Mouse (Mus musculus) CD4-positive helper T cell, adult 2 months (primary cell): ENCODE data around the gene Gbgt1.
"Not testable (repeated sequence)": the region's sequence is repeated elsewhere in the genome, so short reads cannot be mapped to it uniquely, and the experiment has no call there.

Source experiments
- DNase-seq: peaks from one replicate; pipeline ENCODE4 v3.0.0-alpha.2; 2012; ENCODE audit warnings: low read depth, missing footprints, low spot score

Gene Gbgt1

DNA sequence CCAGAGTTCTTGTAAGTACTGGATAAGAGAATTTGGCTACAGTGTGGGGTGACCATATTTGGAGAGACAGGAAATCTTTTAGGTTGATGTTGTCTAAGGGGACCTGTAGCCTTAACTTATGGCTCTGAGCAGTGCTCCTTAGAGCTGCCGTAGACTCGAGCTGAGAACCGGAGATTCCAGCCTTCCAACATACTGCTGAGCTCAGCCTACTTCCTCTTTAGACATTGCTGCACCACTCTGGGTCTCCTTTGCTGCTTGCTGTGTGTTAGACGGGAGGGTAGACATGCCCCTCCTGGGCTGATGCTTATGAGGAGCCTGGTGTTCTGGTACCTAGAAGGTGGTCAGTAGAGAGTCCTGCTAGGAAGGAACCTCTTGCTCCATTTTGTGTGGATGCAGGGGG, 1.7 kb downstream of the Gbgt1 start:
- DNase-seq: no peak

DNA sequence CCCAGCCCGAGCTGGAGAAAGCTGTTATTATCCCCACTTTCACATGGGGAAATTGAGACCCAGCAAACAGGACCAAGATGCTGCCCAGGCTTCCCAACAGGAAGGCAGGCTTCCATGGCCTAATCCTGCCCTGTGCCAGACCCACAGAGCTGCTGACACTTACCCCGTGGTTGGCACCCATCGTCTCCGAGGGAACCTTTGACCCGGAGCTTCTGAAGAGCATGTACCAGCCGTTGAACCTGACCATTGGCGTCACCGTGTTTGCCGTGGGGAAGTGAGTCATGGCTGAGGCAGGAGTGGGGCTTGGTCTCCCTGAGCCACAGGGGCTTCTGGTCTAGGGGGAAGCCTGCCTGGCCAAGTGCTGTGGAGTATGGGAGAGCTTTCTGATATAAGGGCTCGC, 6.3 kb downstream of the Gbgt1 start:
- no peak for DNase-seq

DNA sequence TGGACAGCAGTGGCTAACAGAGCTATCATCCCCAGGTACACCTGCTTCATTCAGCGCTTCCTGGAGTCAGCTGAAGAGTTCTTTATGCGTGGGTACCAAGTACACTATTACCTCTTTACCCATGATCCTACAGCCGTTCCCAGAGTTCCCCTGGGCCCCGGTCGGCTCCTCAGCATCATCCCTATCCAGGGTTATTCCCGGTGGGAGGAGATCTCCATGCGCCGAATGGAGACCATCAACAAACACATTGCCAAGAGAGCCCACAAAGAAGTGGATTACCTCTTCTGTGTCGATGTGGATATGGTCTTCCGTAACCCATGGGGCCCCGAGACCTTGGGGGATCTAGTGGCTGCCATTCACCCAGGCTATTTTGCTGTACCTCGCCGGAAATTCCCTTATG, 8.0 kb downstream of the Gbgt1 start:
- no peak for DNase-seq

DNA sequence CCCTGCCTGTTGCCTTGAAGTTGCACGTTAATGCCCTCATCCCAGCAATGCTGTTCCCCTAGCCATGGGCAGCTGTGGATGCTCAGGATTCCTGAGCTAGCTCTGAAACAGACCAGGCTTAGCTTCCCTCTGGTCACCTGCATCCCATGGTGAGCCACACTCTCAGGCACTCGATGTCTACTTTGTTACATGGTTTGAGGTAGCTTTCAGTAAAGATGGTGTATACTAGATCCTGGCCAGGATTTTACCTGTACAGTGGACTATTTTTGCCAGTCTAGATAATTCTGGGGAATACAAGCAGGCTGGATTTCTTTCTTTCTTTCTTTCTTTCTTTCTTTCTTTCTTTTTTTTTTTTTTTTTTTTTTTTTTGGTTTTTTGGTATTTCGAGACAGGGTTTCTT, 9.1 kb downstream of the Gbgt1 start, which contains the start of gene Gm10134:
TSS of gene Gm10134 (plus strand) at position 301 of the 400 bp plus-strand sequence.
- DNase-seq: no peak

DNA sequence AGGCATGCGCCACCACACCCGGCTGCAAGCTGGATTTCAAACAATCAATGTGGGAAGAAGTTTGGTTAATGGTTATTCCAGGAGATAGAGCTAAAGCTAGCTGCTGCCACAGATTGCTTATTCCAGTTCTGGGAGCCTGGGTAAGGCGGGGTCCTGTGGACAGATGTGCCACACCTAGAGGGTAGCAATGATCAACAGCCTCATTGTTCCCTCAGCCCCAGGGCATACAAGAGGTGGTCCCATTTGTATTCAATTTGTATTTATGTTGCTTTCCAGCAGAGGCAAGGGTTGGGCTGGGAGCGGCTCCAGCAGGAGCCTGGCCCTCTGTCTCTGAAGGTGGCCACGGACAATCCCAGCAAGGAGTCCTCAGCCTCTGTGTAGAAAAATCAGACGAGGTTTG, 9.6 kb downstream of the Gbgt1 start:
- DNase-seq: no peak

DNA sequence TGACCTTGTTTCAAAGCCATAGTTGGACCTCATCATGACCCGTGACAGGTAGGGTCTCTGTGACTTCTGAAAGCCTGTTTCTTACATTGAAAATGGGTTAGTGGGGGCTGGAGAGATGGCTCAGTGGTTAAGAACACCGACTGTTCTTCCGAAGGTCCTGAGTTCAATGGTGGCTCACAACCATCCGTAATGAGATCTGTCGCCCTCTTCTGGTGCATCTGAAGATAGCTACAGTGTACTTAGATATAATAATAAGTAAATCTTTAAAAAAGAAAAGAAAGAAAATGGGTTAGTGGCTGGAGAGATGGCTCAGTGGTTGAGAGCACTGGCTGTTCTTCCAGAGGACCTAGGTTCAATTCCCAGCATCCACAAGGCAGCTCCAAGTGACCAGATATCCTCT, 14.9 kb downstream of the Gbgt1 start:
- not testable (repeated sequence) for DNase-seq

DNA sequence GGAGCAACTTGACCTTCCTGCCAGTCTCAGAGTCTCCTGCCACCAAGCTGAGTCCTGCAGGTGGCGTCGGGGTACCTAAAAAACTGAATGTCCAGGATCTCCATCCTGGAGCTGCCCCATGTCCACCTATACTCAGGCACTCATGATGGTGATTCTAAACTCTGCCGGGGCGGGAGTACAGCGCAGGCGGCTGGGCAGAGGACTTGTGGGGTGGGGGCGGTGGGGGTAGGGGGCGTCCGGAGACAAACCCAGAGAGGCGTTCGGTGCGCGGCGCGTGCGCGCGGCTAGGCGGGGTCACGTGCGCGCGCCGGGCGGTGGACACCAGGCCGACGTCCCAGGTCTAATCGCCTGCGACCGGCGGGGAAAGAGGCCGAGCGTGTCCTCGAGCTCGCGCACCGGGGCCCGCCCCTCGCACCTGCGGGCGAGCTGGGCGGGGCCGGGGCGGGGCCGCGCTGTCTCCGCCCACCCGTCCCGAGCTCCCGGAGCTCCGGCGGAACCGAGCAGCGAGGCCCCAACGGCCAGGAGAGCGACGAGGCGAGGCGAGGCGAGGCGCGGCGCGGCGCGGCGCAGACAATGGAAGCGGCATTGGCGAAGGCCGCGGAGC, 16.2 kb downstream of the Gbgt1 start, which contains the start of gene Ralgds:
TSS of gene Ralgds (plus strand) at position 328 of the 604 bp plus-strand sequence.
- peak; percentile 82 for DNase-seq

DNA sequence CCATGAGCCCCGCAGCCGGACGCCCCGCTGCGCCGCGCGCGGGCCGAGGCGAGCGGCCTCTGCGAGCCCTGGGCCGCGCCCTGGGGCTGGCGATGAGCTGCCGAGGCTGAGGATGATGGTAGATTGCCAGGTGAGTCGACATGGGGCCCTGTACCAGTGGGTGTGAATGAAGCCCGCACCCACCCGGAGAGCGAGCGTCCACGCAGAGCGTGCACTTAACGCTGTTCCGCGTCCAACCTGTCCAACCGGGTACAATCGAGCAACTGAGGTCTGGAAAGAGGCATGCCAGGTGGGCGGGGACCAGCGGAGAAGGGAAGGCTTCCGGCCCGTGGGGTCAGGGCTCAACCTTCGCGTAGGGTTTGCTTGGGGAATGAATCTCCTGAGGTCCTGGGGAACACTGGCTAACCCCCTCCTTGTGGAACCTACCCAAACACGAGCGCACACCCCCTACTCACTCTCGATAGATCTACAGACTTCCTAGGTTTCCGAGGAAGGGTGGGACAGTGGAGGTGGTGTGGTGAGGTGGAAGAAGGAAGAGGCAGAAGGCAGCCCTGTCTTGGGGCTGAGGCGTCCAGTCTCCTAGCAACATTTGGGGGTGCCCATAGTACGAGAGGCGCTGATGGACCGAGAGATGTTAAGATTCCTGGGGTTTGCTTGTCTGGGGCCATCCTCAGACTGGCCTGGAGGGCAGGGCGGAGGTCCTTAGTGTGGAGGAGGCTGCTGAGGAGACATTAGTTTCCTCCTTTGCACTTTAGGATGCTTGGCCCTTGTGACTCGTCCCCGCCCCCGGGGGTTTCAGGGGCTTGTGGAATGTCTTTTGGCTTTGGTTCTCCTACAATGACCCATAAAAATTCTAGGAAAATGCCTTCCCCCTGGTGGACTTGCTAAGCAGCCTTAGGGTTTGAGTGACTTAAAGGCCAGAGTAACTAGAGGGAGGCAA, 17.0 kb downstream of the Gbgt1 start:
- DNase-seq: peak; percentile 63

DNA sequence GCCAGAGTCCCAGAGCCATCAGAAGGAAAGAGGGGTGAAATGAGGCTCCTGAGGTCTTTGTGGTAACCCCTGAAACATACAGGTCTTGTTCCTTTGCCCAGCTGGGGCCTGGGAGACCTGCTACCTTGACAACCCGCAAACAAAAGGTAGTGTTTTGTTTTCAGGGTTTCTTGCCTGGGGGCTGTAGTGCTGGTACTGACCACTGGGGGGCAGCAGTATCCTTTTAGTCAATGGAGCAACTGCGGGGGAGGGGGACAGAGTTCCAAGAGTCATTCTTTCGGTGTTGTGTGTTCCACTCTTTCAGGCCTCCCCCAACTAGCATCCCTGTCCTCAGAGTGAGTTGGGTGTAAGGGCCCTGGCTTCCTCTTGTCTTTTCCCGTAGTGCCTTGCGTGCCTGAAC, 17.8 kb downstream of the Gbgt1 start:
- DNase-seq: peak; percentile 92

DNA sequence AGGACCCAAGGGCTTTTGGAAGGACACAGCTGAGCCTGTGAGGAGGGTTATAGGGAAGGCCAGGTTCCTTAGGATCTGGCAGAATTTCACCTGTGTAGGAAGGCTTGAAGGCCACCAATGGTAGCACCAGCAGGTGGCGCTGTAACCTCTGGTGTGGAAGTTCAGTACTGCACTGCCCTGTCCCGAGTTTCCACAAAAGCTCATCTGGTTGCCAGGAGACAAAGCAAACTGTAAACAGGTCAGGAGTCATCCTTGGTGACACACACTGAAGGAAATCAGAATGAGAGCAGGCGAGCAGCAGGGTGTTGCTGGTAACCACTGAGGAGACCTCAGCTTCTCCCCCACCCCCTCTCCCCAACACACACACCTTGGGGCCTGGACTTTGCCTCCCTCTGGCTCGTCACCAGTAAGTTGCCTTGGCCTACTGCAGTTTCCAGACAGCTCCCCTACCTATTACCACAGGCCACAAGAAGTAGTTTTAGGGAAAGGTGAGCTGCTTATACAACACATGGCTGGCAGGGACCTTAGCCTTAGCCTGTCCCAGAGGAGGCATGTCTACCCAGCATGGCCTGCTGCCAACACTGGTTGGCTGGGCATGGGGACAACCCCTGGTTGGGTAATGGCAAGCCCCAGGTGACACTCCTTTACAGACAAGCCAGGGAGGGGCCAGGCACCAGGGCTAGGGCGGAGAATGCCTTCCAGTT, 20.7 kb downstream of the Gbgt1 start:
- DNase-seq: peak; percentile 92

DNA sequence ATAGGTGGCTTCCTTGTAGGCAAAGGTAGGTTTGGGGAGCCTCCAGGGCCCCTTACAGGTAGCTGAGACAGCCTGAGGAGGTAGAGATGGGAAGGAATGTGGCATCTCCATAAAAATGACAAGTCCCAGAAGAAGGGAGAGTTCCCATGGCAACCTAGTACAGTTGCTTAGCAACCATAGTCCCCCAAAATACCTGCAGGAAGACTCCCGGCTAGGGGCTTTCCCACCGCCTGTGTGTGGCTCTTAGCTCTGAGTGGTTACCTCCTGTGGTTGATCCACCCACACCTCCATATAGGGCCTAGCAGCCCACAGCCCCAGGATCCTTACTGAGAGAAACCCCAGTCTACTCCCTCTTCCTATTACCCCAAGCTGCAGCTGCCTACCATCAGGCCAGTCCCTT, 21.5 kb downstream of the Gbgt1 start:
- DNase-seq: peak; percentile 91

DNA sequence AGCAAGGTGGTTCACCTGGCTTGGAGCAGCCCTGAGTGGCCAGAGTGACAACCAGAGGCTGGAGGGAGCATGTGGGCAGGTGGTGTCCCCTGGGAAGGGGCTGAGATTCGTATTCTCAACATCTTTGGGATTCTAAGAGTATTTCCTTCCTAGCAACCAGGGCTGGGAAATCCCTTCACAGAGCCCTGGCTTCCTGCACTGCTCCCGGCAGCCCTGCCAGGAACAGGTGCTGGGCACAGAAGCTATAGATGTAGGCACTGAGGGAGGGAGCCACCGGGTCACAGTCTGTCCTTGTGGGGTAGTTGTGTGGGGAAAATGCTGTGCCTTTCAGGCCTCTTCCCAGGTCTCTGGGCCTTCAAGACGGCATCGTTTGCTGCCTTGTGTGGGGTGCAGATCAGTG, 23.9 kb downstream of the Gbgt1 start:
- no peak for DNase-seq

DNA sequence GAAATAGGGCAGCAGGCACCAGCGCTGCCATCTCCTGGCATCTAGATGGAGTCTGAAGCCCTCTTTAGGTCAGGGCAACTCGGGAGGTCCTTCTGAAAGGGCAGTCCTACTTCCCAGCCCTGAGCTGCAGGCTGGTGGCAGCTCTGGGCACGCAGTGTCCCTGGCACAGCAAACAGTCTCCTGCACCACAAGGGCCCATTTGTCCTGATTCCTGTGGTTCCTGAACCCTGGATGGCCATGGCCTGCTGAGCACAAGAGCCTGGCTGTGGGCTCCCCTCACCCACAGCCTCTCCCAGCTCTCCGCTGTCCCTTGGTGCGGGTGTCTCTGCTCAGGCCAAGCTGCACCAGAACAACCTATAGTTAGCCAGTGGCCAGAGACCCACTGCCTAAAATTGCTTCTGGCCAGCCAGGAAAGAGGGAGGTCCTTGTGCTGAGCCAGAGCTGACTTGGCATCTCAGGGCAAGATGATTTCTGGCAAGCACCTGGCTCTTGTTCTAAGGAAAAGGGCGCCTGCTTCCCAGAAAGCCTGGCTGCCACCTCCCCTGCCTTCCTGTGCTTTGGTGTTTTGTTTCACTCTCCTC, 25.0 kb downstream of the Gbgt1 start:
- DNase-seq: no peak

DNA sequence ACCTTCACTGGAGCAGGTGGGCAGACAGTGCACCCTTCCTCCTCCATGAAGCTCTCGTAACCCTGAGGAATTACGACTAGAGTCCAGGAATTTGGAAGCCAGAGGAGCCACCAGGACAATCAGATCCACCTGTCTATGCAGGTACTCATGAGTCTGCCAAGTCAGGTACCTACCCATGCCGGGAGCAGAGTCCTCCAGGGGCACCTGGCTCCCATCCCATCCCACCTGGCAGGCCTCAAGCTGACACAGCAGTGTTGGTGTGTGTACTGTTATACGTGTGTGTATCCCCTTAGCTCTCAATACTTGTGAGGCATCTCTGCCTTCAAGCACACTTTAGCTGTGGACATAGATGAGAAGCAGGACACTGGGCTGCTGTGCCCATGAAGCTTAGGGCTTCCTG, 25.5 kb downstream of the Gbgt1 start:
- no peak for DNase-seq

DNA sequence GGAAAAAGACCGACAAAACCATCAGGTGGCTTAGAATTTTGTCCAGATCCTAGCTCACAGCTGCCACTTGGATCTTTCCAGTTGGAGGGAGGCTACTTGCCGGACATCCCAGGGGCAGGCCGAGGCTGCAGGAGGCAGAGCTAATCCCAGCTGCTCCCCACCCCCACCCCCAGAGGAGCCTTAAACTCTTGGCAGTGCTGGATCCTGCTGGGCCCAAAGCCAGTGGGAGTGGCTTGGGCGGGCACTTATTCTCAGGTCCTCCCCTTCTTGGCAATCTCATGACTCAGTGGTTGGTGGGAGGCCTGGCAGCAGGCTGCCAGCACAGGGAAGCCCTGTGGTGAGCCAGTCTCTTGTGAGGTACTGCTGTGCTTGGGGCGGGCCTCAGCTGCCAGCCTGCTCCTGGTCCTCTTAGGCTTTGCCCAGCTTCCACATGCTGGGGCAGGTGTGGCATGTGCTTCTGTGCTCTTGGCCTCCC, 27.0 kb downstream of the Gbgt1 start:
- peak; percentile 76 for DNase-seq

DNA sequence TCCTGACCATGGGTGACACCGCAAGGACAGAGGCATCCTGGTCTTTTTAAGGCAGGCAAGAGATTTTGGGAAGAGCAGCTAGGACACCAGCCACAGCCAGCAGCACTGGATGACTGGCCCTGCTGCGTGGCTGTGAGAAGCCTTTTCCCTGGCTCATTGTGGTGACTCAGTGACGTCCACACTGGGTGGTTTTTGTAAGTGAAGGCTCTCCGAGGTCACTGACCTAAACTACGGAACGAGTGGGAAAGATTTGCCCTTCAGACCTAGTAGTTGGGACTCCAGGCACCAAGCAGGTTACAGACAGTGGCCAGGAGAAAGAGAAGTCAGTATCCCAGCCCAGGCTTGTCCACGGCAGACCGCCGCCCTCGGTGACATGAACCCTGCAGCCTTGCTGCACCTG, 27.7 kb downstream of the Gbgt1 start:
- no peak for DNase-seq

DNA sequence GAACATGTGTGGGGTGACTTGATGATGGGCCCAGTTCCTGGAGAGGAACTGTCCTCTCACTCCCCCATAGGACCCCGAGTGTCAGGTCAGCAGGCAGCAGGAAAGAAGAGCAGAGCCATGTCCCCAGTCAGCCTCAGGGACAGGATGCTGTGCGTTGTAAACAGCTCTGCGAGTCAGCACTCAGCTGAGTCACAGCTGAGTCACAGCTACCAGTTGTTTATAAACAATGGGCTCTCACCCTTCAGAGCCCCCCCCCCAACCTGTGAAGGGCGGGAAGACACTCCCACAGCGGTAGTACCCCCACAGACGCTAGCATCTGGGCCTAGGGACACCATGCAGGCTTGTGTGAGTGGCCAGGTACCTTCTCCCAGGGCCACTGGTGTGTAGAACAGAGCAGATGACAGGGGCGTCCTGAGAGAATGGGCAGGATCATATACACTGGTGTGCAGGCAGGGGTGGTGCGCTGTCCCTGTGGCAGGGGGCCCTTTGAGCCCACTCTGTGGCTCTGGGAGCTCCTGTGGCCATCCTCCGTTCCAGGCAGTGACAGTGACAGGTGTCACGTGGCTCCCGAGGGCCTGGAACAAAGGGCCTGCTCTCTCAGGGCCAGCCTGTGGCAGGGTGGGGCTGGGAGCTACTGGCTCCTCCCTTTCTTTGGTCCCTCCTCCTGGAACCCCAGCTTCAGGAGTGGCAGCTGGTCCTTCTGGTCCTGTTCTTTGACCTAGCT, 28.7 kb downstream of the Gbgt1 start:
- DNase-seq: peak; percentile 82

DNA sequence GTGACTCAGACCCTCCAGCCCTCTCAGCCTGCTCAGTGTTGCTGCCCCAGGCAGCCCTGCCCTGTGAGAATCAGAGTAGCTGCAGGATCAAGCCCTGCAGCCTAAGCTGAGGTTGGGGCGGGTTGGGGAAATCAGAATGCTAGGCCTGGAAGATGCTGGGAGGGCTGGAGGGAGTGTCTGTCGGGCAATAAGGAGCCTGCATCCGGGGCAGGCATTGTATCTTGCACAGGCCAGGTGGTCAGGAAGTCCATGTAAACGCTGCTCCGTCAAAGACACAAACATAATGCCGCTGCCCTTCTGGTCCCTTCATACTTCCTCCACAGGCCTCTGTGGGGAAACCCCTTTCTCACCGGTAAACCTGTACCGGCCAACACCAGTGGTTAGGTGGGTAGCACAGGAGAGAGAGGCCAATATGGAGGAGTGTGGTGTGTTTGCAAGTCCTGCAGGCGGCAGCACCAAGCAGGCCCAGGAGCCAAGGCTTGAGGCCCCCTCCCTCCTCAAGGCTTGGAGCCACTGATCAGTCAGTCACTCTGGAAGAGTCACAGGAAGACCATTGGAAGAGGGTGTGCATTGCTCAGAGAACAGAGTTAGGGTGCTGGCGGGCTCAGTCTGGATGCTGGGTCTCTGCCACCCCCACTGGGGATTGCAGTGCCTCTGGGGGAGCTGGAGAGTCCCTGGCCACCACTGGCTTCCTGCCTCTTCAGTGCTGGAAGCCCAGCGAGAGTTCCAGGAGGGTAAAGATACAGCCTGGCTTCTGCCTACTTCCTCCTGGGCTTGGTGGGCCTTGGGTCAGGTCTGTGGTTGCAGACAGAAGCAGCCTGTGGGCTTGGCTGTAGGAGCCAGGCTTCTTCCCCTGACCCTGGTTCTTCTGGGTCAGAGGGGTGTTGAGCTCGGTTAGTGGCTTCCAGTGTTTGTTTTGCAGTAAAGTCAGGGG, 29.5 kb downstream of the Gbgt1 start:
- peak; percentile 78 for DNase-seq

DNA sequence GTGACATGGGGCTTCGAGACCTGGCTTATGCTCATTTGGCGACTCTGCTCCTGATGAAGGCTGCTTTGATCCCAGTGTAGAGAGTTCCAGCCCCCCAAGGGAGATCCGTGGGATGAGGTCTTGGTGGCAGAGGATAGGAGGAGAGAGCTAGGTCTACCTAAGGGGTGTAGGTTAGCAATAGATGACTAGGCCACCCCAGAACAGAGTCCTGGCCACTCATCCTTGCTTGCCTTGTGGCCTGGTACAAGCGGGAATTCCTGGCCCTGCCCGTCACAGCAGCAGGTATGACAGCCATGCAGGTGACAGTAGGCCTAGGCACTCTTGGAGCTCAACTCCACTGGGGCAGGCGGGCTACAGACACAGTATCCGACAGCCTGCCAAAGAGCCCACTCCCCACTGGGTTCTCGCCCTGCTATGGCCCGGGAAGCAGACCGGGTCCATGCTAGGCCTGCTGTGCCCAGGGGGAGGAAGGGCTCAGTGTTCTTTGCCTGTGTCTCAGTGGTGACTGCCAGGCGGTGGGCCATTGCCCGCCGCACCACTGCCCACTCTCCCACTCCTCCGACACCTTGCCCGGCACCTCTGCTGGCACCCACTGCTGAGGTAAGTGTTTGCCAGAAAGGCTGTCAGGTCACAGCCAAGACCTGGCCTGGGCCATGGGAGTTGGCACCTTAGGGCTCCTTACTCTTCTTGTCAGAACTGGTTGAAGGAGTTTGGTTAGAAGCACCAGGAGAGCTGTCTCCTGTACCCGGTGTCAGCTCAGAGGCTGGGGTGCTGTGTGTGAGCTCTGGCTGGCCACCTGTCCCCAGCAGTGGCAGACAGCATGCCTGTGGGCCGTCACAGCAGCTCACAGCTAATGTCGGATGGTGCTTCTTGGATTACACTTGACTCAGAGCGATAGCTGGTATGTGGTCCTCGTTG, 31.0 kb downstream of the Gbgt1 start:
- no peak for DNase-seq
